Mouse (Mus musculus): ENCODE data around the gene Olfr196. TPM values are rescaled to one million over a fixed set of nuclear protein-coding genes. Genes with fewer than 3 reads are reported as not detected.
"Not testable (repeated sequence)": the region's sequence is repeated elsewhere in the genome, so short reads cannot be mapped to it uniquely, and the experiment has no call there.

Olfr196 gene
- not detected in 2 replicates for polyA plus RNA-seq (2014; fragmentation: Nextera tagmentation; extraction: Ambion mirVana)

GRCm38 (mm10) chr16:59170354-59170753 is at the start of gene Olfr196:
Gene Olfr196 (minus strand): TSS chr16:59170454.
- 83% methylated on average over 3 of the region's 3 CpGs for WGBS
- no peak for ATAC-seq (ENCODE audit: low FRiP score, low TSS enrichment)
- H3K4me2 ChIP-seq (replicated peaks; ENCODE audit: low read depth, low read length) = no peak within 1 kb of the TSS
- H3K4me3 ChIP-seq (ENCODE audit: low read length) = no peak within 1 kb of the TSS
- no peaks in the 10 kb centered on the region for H3K4me1 ChIP-seq (ENCODE audit: control insufficient read depth, insufficient read depth, low read length)
- no peaks in the 10 kb centered on the region for H3K36me3 ChIP-seq (ENCODE audit: control insufficient read depth, insufficient read depth, low read length)
- H3K27ac ChIP-seq (ENCODE audit: low read depth, low read length) = no peak within 1 kb of the TSS
- no peaks in the 10 kb centered on the region for H3K9me3 ChIP-seq (ENCODE audit: control insufficient read depth, low read length)
- H3K27me3 ChIP-seq (ENCODE audit: control insufficient read depth, insufficient read depth, low read length) = no peaks in the 10 kb centered on the region
- H3K9ac ChIP-seq (ENCODE audit: low read depth, low read length) = no peak within 1 kb of the TSS

- H3K9me3 ChIP-seq (ENCODE audit: control insufficient read depth, low read length); H3K4me1 ChIP-seq (ENCODE audit: control insufficient read depth, insufficient read depth, low read length); H3K27me3 ChIP-seq (ENCODE audit: control insufficient read depth, insufficient read depth, low read length); H3K4me2 ChIP-seq (replicated peaks; ENCODE audit: low read depth, low read length); H3K4me3 ChIP-seq (ENCODE audit: low read length); ATAC-seq (ENCODE audit: low FRiP score, low TSS enrichment); H3K27ac ChIP-seq (ENCODE audit: low read depth, low read length); H3K36me3 ChIP-seq (ENCODE audit: control insufficient read depth, insufficient read depth, low read length); H3K9ac ChIP-seq (ENCODE audit: low read depth, low read length): not testable (repeated sequence)
- 85% methylated on average over 1 of the region's 1 CpGs for WGBS
Measured at GRCm38 (mm10) chr16:59219667-59220066, 49.4 kb upstream of the Olfr196 start, which contains the start of gene Olfr199. Gene Olfr199 (minus strand): TSS chr16:59219767.

GRCm38 (mm10) chr16:59217861-59218260 is 47.6 kb upstream of the Olfr196 start:
- H3K9ac ChIP-seq (ENCODE audit: low read depth, low read length); H3K4me3 ChIP-seq (ENCODE audit: low read length); H3K36me3 ChIP-seq (ENCODE audit: control insufficient read depth, insufficient read depth, low read length); ATAC-seq (ENCODE audit: low FRiP score, low TSS enrichment); H3K4me2 ChIP-seq (replicated peaks; ENCODE audit: low read depth, low read length); H3K27me3 ChIP-seq (ENCODE audit: control insufficient read depth, insufficient read depth, low read length); H3K27ac ChIP-seq (ENCODE audit: low read depth, low read length); H3K9me3 ChIP-seq (ENCODE audit: control insufficient read depth, low read length); H3K4me1 ChIP-seq (ENCODE audit: control insufficient read depth, insufficient read depth, low read length): not testable (repeated sequence)
- WGBS = 80% methylated on average over 3 of the region's 3 CpGs

- H3K27me3 ChIP-seq (ENCODE audit: control insufficient read depth, insufficient read depth, low read length); H3K9ac ChIP-seq (ENCODE audit: low read depth, low read length); H3K4me1 ChIP-seq (ENCODE audit: control insufficient read depth, insufficient read depth, low read length); H3K4me3 ChIP-seq (ENCODE audit: low read length); H3K27ac ChIP-seq (ENCODE audit: low read depth, low read length); H3K9me3 ChIP-seq (ENCODE audit: control insufficient read depth, low read length); H3K36me3 ChIP-seq (ENCODE audit: control insufficient read depth, insufficient read depth, low read length); ATAC-seq (ENCODE audit: low FRiP score, low TSS enrichment); H3K4me2 ChIP-seq (replicated peaks; ENCODE audit: low read depth, low read length): not testable (repeated sequence)
- WGBS = 67% methylated on average over 1 of the region's 1 CpGs
Measured at GRCm38 (mm10) chr16:59203433-59203832, 33.2 kb upstream of the Olfr196 start, which contains the start of gene Olfr198. Gene Olfr198 (minus strand): TSS chr16:59203533.

GRCm38 (mm10) chr16:59151996-59152395 is 18.3 kb downstream of the Olfr196 start:
- Histone ChIP-seq H3K27ac (ENCODE audit: low read depth, low read length) (no peak overlapping the region), H3K27me3 (ENCODE audit: control insufficient read depth, insufficient read depth, low read length) (no peaks in the 10 kb centered on the region)
- no peak for ATAC-seq (ENCODE audit: low FRiP score, low TSS enrichment)

GRCm38 (mm10) chr16:59146746-59147145 is 23.5 kb downstream of the Olfr196 start, which contains the start of gene Olfr195:
Gene Olfr195 (plus strand): TSS chr16:59147046.
- WGBS = 89% methylated on average over 1 of the region's 1 CpGs

More at GRCm38 (mm10) chr16:59151996-59152395, 18.3 kb downstream of the Olfr196 start:
- Histone ChIP-seq H3K36me3 (ENCODE audit: control insufficient read depth, insufficient read depth, low read length) (no peaks in the 10 kb centered on the region), H3K9ac (ENCODE audit: low read depth, low read length) (no peak overlapping the region), H3K4me2 (replicated peaks; ENCODE audit: low read depth, low read length) (no peak overlapping the region), H3K4me1 (ENCODE audit: control insufficient read depth, insufficient read depth, low read length) (no peaks in the 10 kb centered on the region), H3K9me3 (ENCODE audit: control insufficient read depth, low read length) (no peaks in the 10 kb centered on the region), H3K4me3 (ENCODE audit: low read length) (no peak overlapping the region)
- WGBS = 89% methylated on average over 2 of the region's 2 CpGs

GRCm38 (mm10) chr16:59141105-59141504 is 29.1 kb downstream of the Olfr196 start:
- ATAC-seq (ENCODE audit: low FRiP score, low TSS enrichment) = no peak
- Histone ChIP-seq H3K4me2 (replicated peaks; ENCODE audit: low read depth, low read length) (no peak overlapping the region), H3K9ac (ENCODE audit: low read depth, low read length) (no peak overlapping the region), H3K9me3 (ENCODE audit: control insufficient read depth, low read length) (no peaks in the 10 kb centered on the region), H3K27me3 (ENCODE audit: control insufficient read depth, insufficient read depth, low read length) (no peaks in the 10 kb centered on the region), H3K36me3 (ENCODE audit: control insufficient read depth, insufficient read depth, low read length) (no peaks in the 10 kb centered on the region), H3K4me1 (ENCODE audit: control insufficient read depth, insufficient read depth, low read length) (no peaks in the 10 kb centered on the region), H3K4me3 (ENCODE audit: low read length) (no peak overlapping the region), H3K27ac (ENCODE audit: low read depth, low read length) (no peak overlapping the region)

More at GRCm38 (mm10) chr16:59146746-59147145, 23.5 kb downstream of the Olfr196 start, which contains the start of gene Olfr195:
- ATAC-seq (ENCODE audit: low FRiP score, low TSS enrichment) = no peak
- Histone ChIP-seq H3K9me3 (ENCODE audit: control insufficient read depth, low read length) (no peaks in the 10 kb centered on the region), H3K27me3 (ENCODE audit: control insufficient read depth, insufficient read depth, low read length) (no peaks in the 10 kb centered on the region), H3K4me3 (ENCODE audit: low read length) (no peak within 1 kb of the TSS), H3K36me3 (ENCODE audit: control insufficient read depth, insufficient read depth, low read length) (no peaks in the 10 kb centered on the region), H3K4me1 (ENCODE audit: control insufficient read depth, insufficient read depth, low read length) (no peaks in the 10 kb centered on the region), H3K9ac (ENCODE audit: low read depth, low read length) (no peak within 1 kb of the TSS), H3K27ac (ENCODE audit: low read depth, low read length) (no peak within 1 kb of the TSS), H3K4me2 (replicated peaks; ENCODE audit: low read depth, low read length) (no peak within 1 kb of the TSS)

- Histone ChIP-seq H3K4me3 (ENCODE audit: low read length) (no peak overlapping the region), H3K36me3 (ENCODE audit: control insufficient read depth, insufficient read depth, low read length) (no peaks in the 10 kb centered on the region), H3K9me3 (ENCODE audit: control insufficient read depth, low read length) (no peaks in the 10 kb centered on the region), H3K4me1 (ENCODE audit: control insufficient read depth, insufficient read depth, low read length) (no peaks in the 10 kb centered on the region), H3K27me3 (ENCODE audit: control insufficient read depth, insufficient read depth, low read length) (no peaks in the 10 kb centered on the region), H3K9ac (ENCODE audit: low read depth, low read length) (no peak overlapping the region), H3K4me2 (replicated peaks; ENCODE audit: low read depth, low read length) (no peak overlapping the region), H3K27ac (ENCODE audit: low read depth, low read length) (no peak overlapping the region)
- WGBS = 86% methylated on average over 1 of the region's 1 CpGs
- no peak for ATAC-seq (ENCODE audit: low FRiP score, low TSS enrichment)
Measured at GRCm38 (mm10) chr16:59130740-59131139, 39.5 kb downstream of the Olfr196 start.

- no peak within 1 kb of the TSS for H3K4me3 ChIP-seq (ENCODE audit: low read length)
- no peak within 1 kb of the TSS for H3K9ac ChIP-seq (ENCODE audit: low read depth, low read length)
- no peak for ATAC-seq (ENCODE audit: low FRiP score, low TSS enrichment)
- H3K27me3 ChIP-seq (ENCODE audit: control insufficient read depth, insufficient read depth, low read length) = no peaks in the 10 kb centered on the region
- H3K36me3 ChIP-seq (ENCODE audit: control insufficient read depth, insufficient read depth, low read length) = no peaks in the 10 kb centered on the region
- no peaks in the 10 kb centered on the region for H3K9me3 ChIP-seq (ENCODE audit: control insufficient read depth, low read length)
- H3K4me2 ChIP-seq (replicated peaks; ENCODE audit: low read depth, low read length) = no peak within 1 kb of the TSS
- no peak within 1 kb of the TSS for H3K27ac ChIP-seq (ENCODE audit: low read depth, low read length)
- H3K4me1 ChIP-seq (ENCODE audit: control insufficient read depth, insufficient read depth, low read length) = no peaks in the 10 kb centered on the region
Measured at GRCm38 (mm10) chr16:59120969-59121368, 49.3 kb downstream of the Olfr196 start, which contains the start of gene Olfr194. Gene Olfr194 (minus strand): TSS chr16:59121069.
